Mouse (Mus musculus): ENCODE measurements at regions not wholly inside any gene's neighbourhood (a gene's known extent, or its start where the extent isn't known, plus 50 kb on each side); places are given as distances from the start of the nearest gene placed in this dataset.

DNA sequence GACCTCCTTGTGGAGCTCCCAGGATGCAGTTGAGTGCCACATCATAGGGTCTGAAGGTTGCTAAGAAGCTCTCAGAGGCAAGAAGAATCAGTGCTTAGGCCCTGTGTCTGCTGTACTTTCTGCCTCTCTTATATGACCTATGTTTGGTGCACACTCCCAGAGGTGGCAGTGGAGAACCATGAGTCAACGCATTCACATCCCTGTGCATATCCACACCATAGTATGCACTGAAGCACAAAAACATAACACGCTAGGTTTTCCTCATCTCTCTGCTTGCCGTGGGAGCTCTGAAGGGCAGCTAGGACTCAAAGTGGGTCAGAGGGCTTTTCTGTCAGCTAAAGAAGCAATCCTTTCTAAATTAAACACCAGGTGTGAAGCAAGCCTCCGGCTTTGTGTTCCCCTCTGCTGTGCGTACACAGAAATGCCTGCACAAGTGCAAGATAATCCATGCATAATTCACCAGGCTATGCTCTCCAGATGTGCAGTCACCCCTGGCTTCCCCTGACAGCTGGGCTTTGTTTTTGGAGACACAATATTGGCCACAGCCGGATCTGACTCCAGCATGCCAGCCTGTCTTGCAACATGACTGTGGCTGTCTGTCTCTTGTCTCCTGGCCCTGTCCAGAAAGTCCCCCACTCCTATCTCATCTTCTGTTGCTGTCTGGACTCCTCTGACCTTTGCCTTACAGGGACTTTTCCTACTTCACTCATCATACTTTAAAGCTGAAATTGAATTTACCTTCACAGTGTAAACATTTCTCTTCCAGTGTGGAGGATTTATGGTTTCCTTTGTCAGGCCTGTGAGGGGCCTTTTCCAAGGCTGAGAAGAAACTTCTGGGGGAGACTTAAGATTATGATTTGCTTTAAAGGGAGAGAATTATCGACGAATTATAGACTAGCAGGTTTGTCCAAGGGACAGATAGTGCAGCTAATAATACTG lies 405.1 kb upstream of the Mctp2 start:
- TF ChIP-seq USF1 (IDR thresholded peaks at IDR 0.05; ENCODE audit: low read depth): no peak
- no peak for TF ChIP-seq POLR2A (IDR thresholded peaks at IDR 0.05; ENCODE audit: insufficient read length, low read depth)
- TF ChIP-seq MYOG (IDR thresholded peaks at IDR 0.05; ENCODE audit: control insufficient read depth in 1 of 3, insufficient read depth in 1 of 3, insufficient read length in 2 of 3, low read depth in 2 of 3): no peak
- no peak for TF ChIP-seq CEBPB (IDR thresholded peaks at IDR 0.05; ENCODE audit: insufficient read depth, poor library complexity, severe bottlenecking)
- TF ChIP-seq TCF12 (IDR thresholded peaks at IDR 0.05; ENCODE audit: insufficient read depth, poor library complexity, severe bottlenecking): no peak
- TF ChIP-seq MAX (IDR thresholded peaks at IDR 0.05; ENCODE audit: low read depth): no peak
- no peak for TF ChIP-seq POLR2AphosphoS2 (IDR thresholded peaks at IDR 0.05; ENCODE audit: insufficient read length, low read depth)
- TF ChIP-seq TCF3 (IDR thresholded peaks at IDR 0.05; ENCODE audit: insufficient read length, low read depth): no peak
- TF ChIP-seq REST (IDR thresholded peaks at IDR 0.05; ENCODE audit: insufficient read depth, insufficient read length): no peak
- TF ChIP-seq E2F4 (IDR thresholded peaks at IDR 0.05; ENCODE audit: insufficient read depth): no peak
